ENCODE assay signal across 29 mouse cellular contexts in the genomic region with DNA sequence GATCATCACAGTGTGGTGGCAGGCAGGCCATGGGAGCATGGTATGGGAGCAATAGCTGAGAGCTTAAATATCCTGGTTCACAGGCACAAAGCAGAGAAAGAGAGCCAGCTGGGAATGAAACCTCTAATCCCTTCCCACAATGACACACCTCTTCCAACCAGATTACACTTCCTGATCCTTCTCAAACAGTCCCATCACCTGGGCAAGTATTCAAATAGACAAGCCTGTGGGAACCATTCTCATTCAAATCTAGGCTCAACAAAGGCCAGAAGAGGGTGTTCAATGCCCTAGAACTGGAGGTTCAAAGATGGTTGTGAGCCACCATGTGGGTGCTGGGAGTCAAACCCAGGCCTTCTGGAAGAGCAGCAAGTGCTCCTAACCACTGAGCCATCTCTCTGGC.
"Had no signal": no experiment of that assay in that cellular context is flagged by ENCODE, and none has a peak within 500 bp of the region (broad histone marks: within the 10 kb centered on the region; RNA-seq: fewer than 3 reads in every experiment).

No protein-coding gene starts in this region.

- DNase-seq: heart, postnatal 10 days; heart, postnatal 14 days; heart, postnatal 36 days; heart, postnatal 4 days; kidney, adult 11 months; kidney, adult 18-20 months; kidney, adult 2 months; kidney, adult 8-10 months; kidney, adult 9 months; kidney, postnatal 10 days; kidney, postnatal 14 days; kidney, postnatal 25 days; kidney, postnatal 36 days; kidney, postnatal 4 days; layer of hippocampus, adult 9-11 months; layer of hippocampus, postnatal 36 days had no signal

- H3K4me1 ChIP-seq: hindbrain, embryonic 15.5 days had no signal

- H3K27me3 ChIP-seq: heart, embryonic 12.5 days; heart, embryonic 13.5 days; heart, embryonic 15.5 days; hindbrain, embryonic 12.5 days; hindbrain, embryonic 13.5 days; hindbrain, embryonic 15.5 days; intestine, embryonic 15.5 days; kidney, embryonic 15.5 days had no signal

- H3K4me3 ChIP-seq: heart, embryonic 12.5 days; heart, embryonic 13.5 days; heart, embryonic 15.5 days; hindbrain, embryonic 12.5 days; hindbrain, embryonic 13.5 days; hindbrain, embryonic 15.5 days; intestine, embryonic 15.5 days; kidney, embryonic 15.5 days; layer of hippocampus, adult 2 months; left cerebral cortex, adult 2 months had no signal

- H3K9me3 ChIP-seq: heart, embryonic 15.5 days; hindbrain, embryonic 12.5 days; hindbrain, embryonic 15.5 days; intestine, embryonic 15.5 days; kidney, embryonic 15.5 days had no signal

- H3K36me3 ChIP-seq: heart, embryonic 13.5 days; heart, embryonic 15.5 days; hindbrain, embryonic 12.5 days; hindbrain, embryonic 15.5 days; intestine, embryonic 15.5 days; kidney, embryonic 15.5 days had no signal

- H3K27ac ChIP-seq: hindbrain, embryonic 12.5 days; hindbrain, embryonic 13.5 days; hindbrain, embryonic 14.5 days; hindbrain, embryonic 15.5 days; hindbrain, postnatal 0 days; intestine, embryonic 15.5 days; kidney, postnatal 0 days; layer of hippocampus, adult 2 months; left cerebral cortex, adult 2 months had no signal
